Mouse (Mus musculus) hindbrain, postnatal 0 days (tissue): ENCODE measurements around the gene Bcl2l11. TPM values are rescaled to one million over a fixed set of nuclear protein-coding genes. Genes with fewer than 3 reads are reported as not detected.

Experiments
- ATAC-seq: fragments of 200-750 bp; cut with Nextera tagmentation; 2 replicates; pipeline ENCODE4 v1.8.0; 2017; ENCODE audit warnings: mild to moderate bottlenecking, moderate TSS enrichment, moderate library complexity
- DNase-seq: peaks from one replicate; pipeline ENCODE4 v3.0.0-alpha.2; 2015; ENCODE audit warnings: low spot score
- H3K27ac ChIP-seq: fragments of 300-500 bp; sonication (generic); 2 replicates; pipeline ENCODE4 v1.5.1; 2014; ENCODE audit warnings: mild to moderate bottlenecking
- H3K27me3 ChIP-seq: fragments of 300-500 bp; sonication (generic); 2 replicates; pipeline ENCODE4 v1.6.1; 2014; ENCODE audit warnings: low read length, mixed read lengths; ENCODE audit not compliant: insufficient read depth
- H3K36me3 ChIP-seq: fragments of 300-500 bp; sonication (generic); 2 replicates; pipeline ENCODE4 v1.6.1; 2014; ENCODE audit warnings: low read length, mixed read lengths; ENCODE audit not compliant: insufficient read depth
- H3K4me1 ChIP-seq: fragments of 300-500 bp; sonication (generic); 2 replicates; pipeline ENCODE4 v1.6.1; 2014; ENCODE audit warnings: antibody characterized with exemption, low read length, mixed read lengths; ENCODE audit not compliant: insufficient read depth
- H3K4me2 ChIP-seq: fragments of 300-500 bp; sonication (generic); 2 replicates; pipeline ENCODE4 v1.6.1; 2014; ENCODE audit warnings: low read depth, mild to moderate bottlenecking, low read length, moderate library complexity, mixed read lengths
- H3K4me3 ChIP-seq: fragments of 300-500 bp; sonication (generic); 2 replicates; pipeline ENCODE4 v1.5.1; 2014; ENCODE audit warnings: low read length
- H3K9ac ChIP-seq: fragments of 300-500 bp; sonication (generic); replicated peaks from 2 replicates; pipeline ENCODE4 v1.6.1; 2014; ENCODE audit warnings: mild to moderate bottlenecking, low read length, moderate library complexity, mixed read lengths
- H3K9me3 ChIP-seq: fragments of 300-500 bp; sonication (generic); 2 replicates; pipeline ENCODE4 v1.6.1; 2016; ENCODE audit warnings: low read length, mixed read lengths
- CTCF ChIP-seq: IDR thresholded peaks from 2 replicates; pipeline ENCODE4 v1.5.1; 2016; ENCODE audit warnings: antibody characterized with exemption, control low read depth, low read depth
- WGBS: fragments of 180-500 bp; shearing (Covaris S2); extraction: QIAGEN DNeasy Blood & Tissue Kit; methylation state at CpG from one replicate; pipeline ENCODE4 v1.1.7; 2014; 5-methylcytosine and 5-hydroxymethylcytosine counted together
- polyA plus RNA-seq: library from polyadenylated mRNA; unstranded; fragments of >200 nt; fragmentation: Nextera tagmentation; extraction: Ambion mirVana; gene quantifications from 2 replicates; pipeline ENCODE4 v1.2.1, GENCODE M21; 2015
- total RNA-seq: library from RNA; depleted of rRNA; stranded (reverse); fragments of >200 nt; gene quantifications from 2 replicates; pipeline ENCODE4 v1.2.3, GENCODE M21; 2014

The Bcl2l11 gene
- total and polyA plus RNA-seq, 2 experiments from 2014 or later = 7.8 to 11.3 TPM

DNA sequence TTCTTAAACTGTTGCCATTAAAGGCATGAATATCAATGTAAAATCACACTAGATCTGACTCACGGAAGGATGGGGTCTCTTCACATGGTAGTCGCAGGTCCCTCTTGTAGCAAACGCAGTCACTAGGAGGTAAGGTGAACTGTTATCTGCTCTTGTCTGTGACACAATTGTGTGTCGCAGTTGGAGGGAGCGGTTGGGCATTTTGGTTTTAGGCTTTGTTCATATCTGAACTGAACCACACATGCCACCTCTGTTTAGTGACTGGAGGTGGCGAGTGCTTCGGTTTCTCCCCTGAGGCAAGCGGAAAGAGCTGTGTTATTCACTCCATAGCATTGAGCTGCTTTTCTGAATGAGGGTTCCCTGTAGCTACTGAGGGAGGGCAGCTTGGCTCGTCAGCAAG lies 26.4 kb downstream of the Bcl2l11 start:
- ATAC-seq (no peak; the same call in 1 of the 2 replicates), DNase-seq (no peak)
- H3K4me3 ChIP-seq = no peak overlapping the region
- H3K27ac ChIP-seq = no peak overlapping the region
- H3K4me1 ChIP-seq = no peaks in the 10 kb centered on the region
- 82% methylated on average over 9 of the region's 9 CpGs for WGBS
- H3K9ac ChIP-seq = no peak overlapping the region
- no peak for TF ChIP-seq CTCF
- no peaks in the 10 kb centered on the region for H3K9me3 ChIP-seq
- H3K36me3 ChIP-seq = no peaks in the 10 kb centered on the region
- no peaks in the 10 kb centered on the region for H3K27me3 ChIP-seq
- H3K4me2 ChIP-seq = no peak overlapping the region

- H3K36me3 ChIP-seq = no peaks in the 10 kb centered on the region
- H3K27ac ChIP-seq = no peak overlapping the region
- H3K4me2 ChIP-seq = no peak overlapping the region
- DNase-seq (no peak), ATAC-seq (no peak; the same call in 1 of the 2 replicates)
- no peak for TF ChIP-seq CTCF
- H3K9me3 ChIP-seq = no peaks in the 10 kb centered on the region
- H3K9ac ChIP-seq = no peak overlapping the region
- H3K4me1 ChIP-seq = no peaks in the 10 kb centered on the region
- no peak overlapping the region for H3K4me3 ChIP-seq
- 79% methylated on average over 16 of the region's 16 CpGs for WGBS
- H3K27me3 ChIP-seq = no peaks in the 10 kb centered on the region
Observed at GRCm38 (mm10) chr2:128152845-128153550, 27.2 kb downstream of the Bcl2l11 start.

- Histone ChIP-seq H3K9me3 (no peaks in the 10 kb centered on the region), H3K27me3 (no peaks in the 10 kb centered on the region), H3K27ac (no peak overlapping the region), H3K4me1 (no peaks in the 10 kb centered on the region), H3K9ac (no peak overlapping the region), H3K4me3 (no peak overlapping the region), H3K36me3 (no peaks in the 10 kb centered on the region), H3K4me2 (no peak overlapping the region)
- peak; percentile 34 for DNase-seq
- ATAC-seq = peak; percentile 40
- WGBS = 22% methylated on average over 11 of the region's 11 CpGs
- TF ChIP-seq CTCF = no peak
Observed at GRCm38 (mm10) chr2:128153551-128153910, 27.7 kb downstream of the Bcl2l11 start.

DNA sequence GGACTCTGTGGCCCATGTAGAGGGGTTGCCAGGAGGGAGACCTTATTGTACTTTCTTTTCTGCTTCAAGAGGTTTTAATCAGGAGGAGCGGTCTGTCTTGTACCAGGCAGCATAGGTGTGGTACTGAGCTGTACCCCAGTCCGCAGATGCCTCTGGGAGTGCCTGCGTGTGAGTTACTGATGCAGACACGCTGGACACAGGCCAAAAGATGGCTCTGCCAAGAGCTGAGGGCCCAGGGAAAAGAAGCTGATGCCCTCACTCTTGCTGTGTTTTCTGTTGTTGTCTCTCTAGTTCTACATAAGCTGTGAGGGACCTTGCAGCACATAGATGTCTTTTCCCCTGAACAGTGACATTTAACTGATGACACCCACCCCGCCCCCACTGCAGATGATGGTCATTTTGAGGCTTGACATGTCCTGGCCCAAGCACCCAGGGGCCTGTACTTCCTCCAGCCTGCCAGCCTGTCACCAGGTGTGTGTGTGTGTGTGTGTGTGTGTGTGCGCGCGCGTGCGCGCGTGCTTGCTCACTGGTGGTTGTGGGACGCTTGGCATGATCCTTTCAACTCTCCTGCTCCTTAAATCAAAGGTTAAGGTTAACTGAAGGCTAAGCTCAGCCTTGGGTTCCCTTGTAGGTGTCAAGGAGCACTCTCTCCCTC lies 29.7 kb downstream of the Bcl2l11 start:
- ATAC-seq (no peak), DNase-seq (peak; percentile 51)
- no peaks in the 10 kb centered on the region for H3K9me3 ChIP-seq
- peaks cover 4% of the 10 kb centered on the region for H3K4me1 ChIP-seq
- 78% methylated on average over 13 of the region's 13 CpGs for WGBS
- H3K4me3 ChIP-seq = no peak overlapping the region
- no peaks in the 10 kb centered on the region for H3K36me3 ChIP-seq
- H3K27ac ChIP-seq = no peak overlapping the region
- H3K4me2 ChIP-seq = no peak overlapping the region
- no peaks in the 10 kb centered on the region for H3K27me3 ChIP-seq
- no peak overlapping the region for H3K9ac ChIP-seq
- TF ChIP-seq CTCF = no peak

- Histone ChIP-seq H3K4me1 (peaks cover 4% of the 10 kb centered on the region), H3K4me2 (no peak overlapping the region), H3K4me3 (no peak overlapping the region), H3K27ac (no peak overlapping the region), H3K36me3 (no peaks in the 10 kb centered on the region), H3K9me3 (no peaks in the 10 kb centered on the region), H3K27me3 (no peaks in the 10 kb centered on the region), H3K9ac (no peak overlapping the region)
- no peak for TF ChIP-seq CTCF
- DNase-seq (peak; percentile 44), ATAC-seq (peak; percentile 41; the same call in 1 of the 2 replicates)
- 45% methylated on average over 5 of the region's 5 CpGs for WGBS
Observed at GRCm38 (mm10) chr2:128156067-128156462, 30.2 kb downstream of the Bcl2l11 start.

GRCm38 (mm10) chr2:128156557-128157412 lies 30.9 kb downstream of the Bcl2l11 start:
- H3K9ac ChIP-seq = no peak overlapping the region
- peaks cover 4% of the 10 kb centered on the region for H3K4me1 ChIP-seq
- H3K4me2 ChIP-seq = no peak overlapping the region
- no peak for TF ChIP-seq CTCF
- 72% methylated on average over 12 of the region's 12 CpGs for WGBS
- H3K27me3 ChIP-seq = no peaks in the 10 kb centered on the region
- H3K27ac ChIP-seq = no peak overlapping the region
- H3K36me3 ChIP-seq = no peaks in the 10 kb centered on the region
- no peaks in the 10 kb centered on the region for H3K9me3 ChIP-seq
- no peak for ATAC-seq
- H3K4me3 ChIP-seq = no peak overlapping the region
- DNase-seq = no peak
